Mouse (Mus musculus) splenic B cell, adult 2 months (primary cell): ENCODE measurements at regions not wholly inside any gene's neighbourhood (a gene's known extent, or its start where the extent isn't known, plus 50 kb on each side); places are given as distances from the start of the nearest gene placed in this dataset.

Experiments used
- DNase-seq: peaks from one replicate; pipeline ENCODE4 v3.0.0-alpha.2; 2011; ENCODE audit warnings: low read depth, low spot score
- H3K27me3 ChIP-seq: 2 replicates; pipeline ENCODE4 v1.6.1; 2012; ENCODE audit warnings: mild to moderate bottlenecking, low read length, moderate library complexity, mixed read lengths; ENCODE audit not compliant: control insufficient read depth, poor library complexity, insufficient read depth, severe bottlenecking
- H3K36me3 ChIP-seq: 2 replicates; pipeline ENCODE4 v1.6.1; 2012; ENCODE audit warnings: mild to moderate bottlenecking, low read length, moderate library complexity, mixed read lengths; ENCODE audit not compliant: control insufficient read depth, poor library complexity, insufficient read depth, severe bottlenecking

- Histone ChIP-seq H3K27me3 (no peaks in the 10 kb centered on the region), H3K36me3 (no peaks in the 10 kb centered on the region)
- no peak for DNase-seq
Measured at GRCm38 (mm10) chr15:97592786-97593185, 112.8 kb downstream of the Rpap3 start.

GRCm38 (mm10) chr15:97591406-97591805 lies 114.2 kb downstream of the Rpap3 start:
- no peaks in the 10 kb centered on the region for H3K27me3 ChIP-seq
- no peak for DNase-seq
- no peaks in the 10 kb centered on the region for H3K36me3 ChIP-seq

GRCm38 (mm10) chr15:97590732-97591292 lies 114.8 kb downstream of the Rpap3 start:
- no peak for DNase-seq
- no peaks in the 10 kb centered on the region for H3K27me3 ChIP-seq
- H3K36me3 ChIP-seq = no peaks in the 10 kb centered on the region

DNA sequence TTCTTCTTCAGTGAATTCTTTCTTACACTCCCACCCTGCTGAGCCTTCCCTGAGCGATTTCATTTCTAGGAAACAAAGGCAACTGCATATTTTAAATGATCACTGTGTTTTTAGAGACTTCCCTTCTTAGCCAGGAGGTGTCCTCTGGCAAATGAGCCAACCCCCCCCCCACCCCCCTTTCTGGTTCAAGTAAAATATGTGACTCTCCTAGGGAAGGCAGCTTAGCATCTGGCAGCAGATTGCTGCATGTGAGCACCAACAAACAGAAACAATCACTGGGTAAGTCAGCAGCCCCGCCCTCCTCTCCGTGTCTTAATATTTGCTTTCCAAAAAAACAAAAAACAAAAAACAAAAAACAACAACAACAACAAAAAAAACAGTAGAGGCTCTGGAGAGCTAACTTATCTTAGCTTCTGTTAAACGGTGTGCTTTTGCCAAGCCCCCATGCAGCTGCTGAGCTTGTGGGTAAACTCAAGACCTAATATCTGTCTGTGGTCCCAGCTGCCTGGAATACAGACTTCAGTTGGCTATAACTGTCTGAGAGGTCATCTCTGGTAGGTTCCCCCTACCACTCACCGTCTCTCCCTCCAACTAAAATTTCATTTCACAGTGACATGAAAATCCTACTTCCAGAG lies 117.9 kb downstream of the Rpap3 start:
- H3K36me3 ChIP-seq = no peaks in the 10 kb centered on the region
- no peak for DNase-seq
- H3K27me3 ChIP-seq = no peaks in the 10 kb centered on the region

GRCm38 (mm10) chr15:97581724-97582154 lies 123.9 kb downstream of the Rpap3 start:
- Histone ChIP-seq H3K36me3 (no peaks in the 10 kb centered on the region), H3K27me3 (no peaks in the 10 kb centered on the region)
- DNase-seq = peak; percentile 80

DNA sequence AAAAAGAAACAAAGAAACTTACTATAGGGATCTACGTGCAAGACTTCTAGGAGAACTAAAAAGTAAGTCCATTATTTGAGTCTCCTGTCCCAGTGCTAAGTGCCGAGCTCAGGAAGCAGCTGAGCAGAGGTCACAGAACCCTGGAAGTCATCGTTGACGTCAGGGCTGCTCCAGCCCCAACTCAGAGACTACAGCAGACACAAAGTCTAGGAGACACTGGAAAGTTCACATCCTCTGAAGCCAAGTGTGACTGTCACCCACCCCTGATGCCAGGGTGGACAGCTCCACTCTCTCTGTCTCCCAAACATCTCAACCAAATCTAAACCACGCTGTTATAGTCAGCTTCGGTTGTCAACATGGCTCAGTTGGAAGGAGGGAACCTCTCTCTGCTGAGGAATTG lies 124.9 kb downstream of the Rpap3 start:
- no peak for DNase-seq
- no peaks in the 10 kb centered on the region for H3K36me3 ChIP-seq
- H3K27me3 ChIP-seq = no peaks in the 10 kb centered on the region

- DNase-seq = peak; percentile 78
- no peaks in the 10 kb centered on the region for H3K36me3 ChIP-seq
- no peaks in the 10 kb centered on the region for H3K27me3 ChIP-seq
Measured at GRCm38 (mm10) chr15:97578046-97578445, 127.6 kb downstream of the Rpap3 start.

GRCm38 (mm10) chr15:97577196-97577595 lies 128.4 kb downstream of the Rpap3 start:
- Histone ChIP-seq H3K27me3 (no peaks in the 10 kb centered on the region), H3K36me3 (no peaks in the 10 kb centered on the region)
- no peak for DNase-seq

- DNase-seq = no peak
- Histone ChIP-seq H3K36me3 (no peaks in the 10 kb centered on the region), H3K27me3 (no peaks in the 10 kb centered on the region)
Measured at GRCm38 (mm10) chr15:97572639-97573038, 133.0 kb downstream of the Rpap3 start.

DNA sequence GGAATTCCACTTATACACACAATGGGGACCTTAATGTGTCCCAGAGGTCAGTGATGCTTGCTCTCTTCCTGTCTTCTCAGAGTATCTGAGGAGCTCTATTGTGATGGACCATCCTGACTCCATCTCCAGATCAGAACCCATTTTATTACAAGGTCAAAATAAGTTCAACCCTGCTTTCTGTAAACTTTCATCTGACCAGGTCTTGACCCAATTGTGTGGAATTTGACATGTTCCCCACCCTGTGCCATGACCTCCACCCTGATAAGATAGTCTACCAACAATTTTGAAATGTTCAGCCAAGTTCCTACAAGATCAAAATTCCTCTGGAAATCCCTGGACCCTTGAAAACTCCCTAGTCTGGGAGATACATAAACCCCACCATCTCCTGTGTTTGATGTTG lies 133.7 kb downstream of the Rpap3 start:
- no peaks in the 10 kb centered on the region for H3K27me3 ChIP-seq
- DNase-seq = no peak
- H3K36me3 ChIP-seq = no peaks in the 10 kb centered on the region

GRCm38 (mm10) chr15:97560096-97560495 lies 145.5 kb downstream of the Rpap3 start:
- DNase-seq = no peak
- no peaks in the 10 kb centered on the region for H3K27me3 ChIP-seq
- no peaks in the 10 kb centered on the region for H3K36me3 ChIP-seq

DNA sequence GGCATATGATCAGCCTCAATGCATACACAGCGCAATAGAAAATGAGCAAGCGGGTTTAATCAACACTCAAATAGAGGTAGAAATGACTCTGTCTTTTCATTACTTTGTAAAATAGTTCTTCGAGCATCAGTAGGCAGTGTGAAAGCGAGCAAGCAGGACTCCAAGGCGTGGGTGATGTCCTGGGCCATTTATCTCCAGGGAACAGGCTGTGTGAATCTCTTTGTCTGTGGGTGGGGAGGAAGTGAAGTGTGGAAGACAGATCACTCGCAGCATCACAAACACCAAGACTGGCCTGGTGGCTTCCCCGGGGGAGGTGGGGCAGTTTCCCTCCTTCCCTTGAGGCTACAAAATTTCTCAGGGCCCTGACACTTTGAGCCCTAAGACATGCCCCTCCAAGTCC lies 146.9 kb downstream of the Rpap3 start:
- no peak for DNase-seq
- no peaks in the 10 kb centered on the region for H3K27me3 ChIP-seq
- no peaks in the 10 kb centered on the region for H3K36me3 ChIP-seq

DNA sequence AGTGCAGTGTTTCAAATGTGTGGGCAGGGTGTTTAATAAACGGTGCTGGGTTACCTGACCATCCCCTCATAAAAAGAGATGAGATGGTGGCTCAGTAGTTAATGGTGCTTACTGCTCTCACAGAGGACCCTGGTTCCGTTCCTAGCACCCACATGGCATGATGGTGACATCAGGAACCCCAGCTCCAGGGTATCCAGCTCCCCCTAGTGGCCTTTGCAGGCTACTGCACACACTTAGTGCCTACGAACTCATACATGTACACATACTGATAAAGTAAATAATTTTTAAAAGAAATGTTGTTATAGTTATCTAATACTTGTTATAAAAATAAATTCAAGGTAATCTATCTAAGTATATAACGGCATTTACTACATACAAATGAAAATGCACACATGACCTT lies 157.3 kb downstream of the Rpap3 start:
- H3K27me3 ChIP-seq = no peaks in the 10 kb centered on the region
- H3K36me3 ChIP-seq = no peaks in the 10 kb centered on the region
- DNase-seq = no peak

- DNase-seq = peak; percentile 11
- no peaks in the 10 kb centered on the region for H3K27me3 ChIP-seq
- H3K36me3 ChIP-seq = no peaks in the 10 kb centered on the region
Measured at GRCm38 (mm10) chr15:97545034-97545433, 160.6 kb downstream of the Rpap3 start.

- no peak for DNase-seq
- H3K36me3 ChIP-seq = no peaks in the 10 kb centered on the region
- H3K27me3 ChIP-seq = no peaks in the 10 kb centered on the region
Measured at GRCm38 (mm10) chr15:97541646-97542045, 164.0 kb downstream of the Rpap3 start.

- H3K36me3 ChIP-seq = no peaks in the 10 kb centered on the region
- no peaks in the 10 kb centered on the region for H3K27me3 ChIP-seq
- no peak for DNase-seq
Measured at GRCm38 (mm10) chr15:97536145-97536544, 169.5 kb downstream of the Rpap3 start.
